Mouse (Mus musculus): ENCODE results near the gene Tldc1. TPM values are rescaled to one million over a fixed set of nuclear protein-coding genes. Genes with fewer than 3 reads are reported as not detected.

Tldc1 gene
- polyA plus RNA-seq, 1 experiment from 2014 or later = 17.8 TPM

- Histone ChIP-seq H3K9me3 (ENCODE audit: control insufficient read depth, low read length) (no peaks in the 10 kb centered on the region), H3K4me3 (ENCODE audit: low read length) (no peak overlapping the region), H3K9ac (ENCODE audit: low read depth, low read length) (no peak overlapping the region), H3K4me2 (ENCODE audit: low read depth, low read length) (no peak overlapping the region), H3K27me3 (replicated peaks; ENCODE audit: control insufficient read depth, insufficient read depth, low read length) (no peaks in the 10 kb centered on the region), H3K27ac (ENCODE audit: low read length) (no peak overlapping the region), H3K36me3 (ENCODE audit: control insufficient read depth, insufficient read depth, low read length) (no peaks in the 10 kb centered on the region), H3K4me1 (ENCODE audit: control insufficient read depth, insufficient read depth, low read length) (peaks cover 6% of the 10 kb centered on the region)
- no peak for ATAC-seq
- 73% methylated on average over 19 of the region's 19 CpGs for WGBS
Observed at GRCm38 (mm10) chr8:119738129-119738907, 39.9 kb downstream of the Tldc1 start.

GRCm38 (mm10) chr8:119737093-119737900, 40.9 kb downstream of the Tldc1 start:
- Histone ChIP-seq H3K4me2 (ENCODE audit: low read depth, low read length) (no peak overlapping the region), H3K4me1 (ENCODE audit: control insufficient read depth, insufficient read depth, low read length) (peaks cover 12% of the 10 kb centered on the region), H3K9me3 (ENCODE audit: control insufficient read depth, low read length) (no peaks in the 10 kb centered on the region), H3K27me3 (replicated peaks; ENCODE audit: control insufficient read depth, insufficient read depth, low read length) (no peaks in the 10 kb centered on the region), H3K4me3 (ENCODE audit: low read length) (no peak overlapping the region), H3K9ac (ENCODE audit: low read depth, low read length) (no peak overlapping the region), H3K27ac (ENCODE audit: low read length) (no peak overlapping the region), H3K36me3 (ENCODE audit: control insufficient read depth, insufficient read depth, low read length) (no peaks in the 10 kb centered on the region)
- 66% methylated on average over 11 of the region's 11 CpGs for WGBS
- ATAC-seq = no peak

DNA sequence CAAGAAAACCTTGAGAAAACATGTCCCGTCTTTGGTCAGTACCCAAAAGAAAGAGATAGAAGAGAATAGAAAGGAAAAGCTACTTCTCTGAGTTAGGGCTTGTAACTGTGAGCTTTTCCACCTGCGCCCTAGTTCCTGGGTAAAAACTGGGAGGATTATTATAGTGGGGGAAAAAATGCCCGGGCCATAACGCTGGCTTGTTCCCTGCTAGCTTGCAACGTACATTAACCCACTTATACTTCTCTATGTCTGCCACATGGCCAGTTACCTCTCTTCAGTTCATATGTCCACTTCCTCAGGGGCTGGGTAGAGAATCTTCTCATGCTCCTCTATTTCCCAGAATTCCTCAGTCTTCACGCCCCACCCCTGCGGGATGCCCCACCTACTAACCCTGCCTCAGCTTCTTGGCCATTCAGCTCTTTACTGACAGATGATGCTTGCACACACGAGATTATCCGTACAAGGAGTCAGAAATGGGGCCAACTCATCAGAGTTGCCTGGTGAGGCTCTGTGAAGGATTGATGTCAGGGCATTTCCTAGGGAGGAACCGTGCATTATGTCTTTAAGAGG, 41.8 kb downstream of the Tldc1 start:
- Histone ChIP-seq H3K9ac (ENCODE audit: low read depth, low read length) (no peak overlapping the region), H3K4me3 (ENCODE audit: low read length) (no peak overlapping the region), H3K9me3 (ENCODE audit: control insufficient read depth, low read length) (no peaks in the 10 kb centered on the region), H3K36me3 (ENCODE audit: control insufficient read depth, insufficient read depth, low read length) (no peaks in the 10 kb centered on the region), H3K27me3 (replicated peaks; ENCODE audit: control insufficient read depth, insufficient read depth, low read length) (no peaks in the 10 kb centered on the region), H3K27ac (ENCODE audit: low read length) (no peak overlapping the region), H3K4me1 (ENCODE audit: control insufficient read depth, insufficient read depth, low read length) (peaks cover 14% of the 10 kb centered on the region), H3K4me2 (ENCODE audit: low read depth, low read length) (no peak overlapping the region)
- 91% methylated on average over 10 of the region's 10 CpGs for WGBS
- ATAC-seq = no peak

DNA sequence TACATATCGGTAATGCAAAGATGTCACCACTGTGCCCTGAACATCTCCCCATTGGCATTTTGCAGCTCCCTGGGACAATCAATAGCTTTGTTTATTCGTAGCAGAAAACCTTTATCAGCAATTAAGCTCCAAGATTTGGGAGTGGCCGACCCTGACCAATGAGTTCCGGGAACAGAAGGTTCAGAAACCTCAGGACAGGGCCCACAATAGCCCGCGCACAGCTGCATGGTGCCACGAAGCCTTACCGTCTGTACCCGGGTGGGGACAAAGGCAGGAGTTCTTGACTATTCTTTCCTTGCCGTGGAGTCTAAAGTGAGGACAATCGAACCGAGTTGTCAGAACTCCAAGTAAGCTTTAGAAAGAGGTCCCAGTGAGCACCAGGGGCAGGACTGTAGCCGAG, 46.1 kb downstream of the Tldc1 start:
- Histone ChIP-seq H3K27ac (ENCODE audit: low read length) (0 out of 2 replicates have a peak overlapping the region, but pooled peaks have one; percentile 11), H3K9ac (ENCODE audit: low read depth, low read length) (0 out of 2 replicates have a peak overlapping the region, but pooled peaks have one; percentile 17), H3K36me3 (ENCODE audit: control insufficient read depth, insufficient read depth, low read length) (no peaks in the 10 kb centered on the region), H3K4me3 (ENCODE audit: low read length) (no peak overlapping the region), H3K9me3 (ENCODE audit: control insufficient read depth, low read length) (no peaks in the 10 kb centered on the region), H3K4me1 (ENCODE audit: control insufficient read depth, insufficient read depth, low read length) (peaks cover 14% of the 10 kb centered on the region), H3K27me3 (replicated peaks; ENCODE audit: control insufficient read depth, insufficient read depth, low read length) (no peaks in the 10 kb centered on the region), H3K4me2 (ENCODE audit: low read depth, low read length) (no peak overlapping the region)
- WGBS = 64% methylated on average over 13 of the region's 13 CpGs
- 0 out of 2 replicates have a peak, but pooled peaks have one; percentile 50 for ATAC-seq

DNA sequence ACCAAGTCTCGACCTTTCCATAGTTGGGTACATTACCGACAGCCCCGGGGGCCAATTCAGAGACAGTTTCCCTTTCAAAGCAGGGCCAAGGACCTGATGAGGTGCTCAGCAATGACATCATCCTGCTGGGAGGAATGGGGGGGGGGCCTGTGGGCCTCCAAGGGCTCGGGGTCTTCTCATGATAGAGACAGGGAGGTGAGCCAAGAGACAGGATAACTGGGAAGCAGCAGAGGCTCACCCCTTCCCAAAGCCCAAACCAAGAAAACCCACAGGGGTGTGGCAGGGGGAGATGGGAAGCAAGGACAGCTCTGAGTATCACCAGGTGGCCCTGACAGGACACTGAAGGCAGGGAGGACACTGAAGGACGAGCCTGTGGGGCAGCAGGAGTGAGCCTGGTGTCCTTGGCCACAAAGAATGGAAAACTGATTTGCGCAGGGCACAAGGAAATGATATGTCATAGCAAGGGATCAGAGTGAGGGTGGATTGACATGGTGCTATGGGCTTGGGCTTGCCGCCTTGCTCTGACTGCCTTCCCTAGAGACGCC, 49.8 kb downstream of the Tldc1 start:
- H3K27ac ChIP-seq (ENCODE audit: low read length) = no peak overlapping the region
- H3K9ac ChIP-seq (ENCODE audit: low read depth, low read length) = no peak overlapping the region
- H3K4me3 ChIP-seq (ENCODE audit: low read length) = no peak overlapping the region
- no peaks in the 10 kb centered on the region for H3K27me3 ChIP-seq (replicated peaks; ENCODE audit: control insufficient read depth, insufficient read depth, low read length)
- H3K4me1 ChIP-seq (ENCODE audit: control insufficient read depth, insufficient read depth, low read length) = peaks cover 9% of the 10 kb centered on the region
- no peak for ATAC-seq
- H3K4me2 ChIP-seq (ENCODE audit: low read depth, low read length) = no peak overlapping the region
- WGBS = 85% methylated on average over 8 of the region's 8 CpGs
- no peaks in the 10 kb centered on the region for H3K36me3 ChIP-seq (ENCODE audit: control insufficient read depth, insufficient read depth, low read length)
- H3K9me3 ChIP-seq (ENCODE audit: control insufficient read depth, low read length) = no peaks in the 10 kb centered on the region

- Histone ChIP-seq H3K4me1 (ENCODE audit: control insufficient read depth, insufficient read depth, low read length) (peaks cover under 1% of the 10 kb centered on the region; the same call in 1 of the 2 replicates), H3K9ac (ENCODE audit: low read depth, low read length) (no peak overlapping the region), H3K4me3 (ENCODE audit: low read length) (no peak overlapping the region), H3K4me2 (ENCODE audit: low read depth, low read length) (no peak overlapping the region), H3K36me3 (ENCODE audit: control insufficient read depth, insufficient read depth, low read length) (no peaks in the 10 kb centered on the region), H3K27me3 (replicated peaks; ENCODE audit: control insufficient read depth, insufficient read depth, low read length) (no peaks in the 10 kb centered on the region), H3K9me3 (ENCODE audit: control insufficient read depth, low read length) (no peaks in the 10 kb centered on the region), H3K27ac (ENCODE audit: low read length) (no peak overlapping the region)
- no peak for ATAC-seq
- 84% methylated on average over 8 of the region's 8 CpGs for WGBS
Observed at GRCm38 (mm10) chr8:119727093-119727492, 51.1 kb downstream of the Tldc1 start.

GRCm38 (mm10) chr8:119724596-119724995, 53.6 kb downstream of the Tldc1 start:
- no peak overlapping the region for H3K9ac ChIP-seq (ENCODE audit: low read depth, low read length)
- no peak for ATAC-seq
- H3K4me3 ChIP-seq (ENCODE audit: low read length) = no peak overlapping the region
- 86% methylated on average over 6 of the region's 6 CpGs for WGBS
- H3K4me1 ChIP-seq (ENCODE audit: control insufficient read depth, insufficient read depth, low read length) = no peaks in the 10 kb centered on the region
- no peak overlapping the region for H3K4me2 ChIP-seq (ENCODE audit: low read depth, low read length)
- no peaks in the 10 kb centered on the region for H3K36me3 ChIP-seq (ENCODE audit: control insufficient read depth, insufficient read depth, low read length)
- H3K27ac ChIP-seq (ENCODE audit: low read length) = no peak overlapping the region
- no peaks in the 10 kb centered on the region for H3K9me3 ChIP-seq (ENCODE audit: control insufficient read depth, low read length)
- H3K27me3 ChIP-seq (replicated peaks; ENCODE audit: control insufficient read depth, insufficient read depth, low read length) = no peaks in the 10 kb centered on the region

GRCm38 (mm10) chr8:119723676-119724075, 54.5 kb downstream of the Tldc1 start:
- H3K4me1 ChIP-seq (ENCODE audit: control insufficient read depth, insufficient read depth, low read length) = no peaks in the 10 kb centered on the region
- H3K27ac ChIP-seq (ENCODE audit: low read length) = no peak overlapping the region
- no peak overlapping the region for H3K4me3 ChIP-seq (ENCODE audit: low read length)
- no peak overlapping the region for H3K9ac ChIP-seq (ENCODE audit: low read depth, low read length)
- H3K27me3 ChIP-seq (replicated peaks; ENCODE audit: control insufficient read depth, insufficient read depth, low read length) = no peaks in the 10 kb centered on the region
- H3K36me3 ChIP-seq (ENCODE audit: control insufficient read depth, insufficient read depth, low read length) = no peaks in the 10 kb centered on the region
- H3K4me2 ChIP-seq (ENCODE audit: low read depth, low read length) = no peak overlapping the region
- H3K9me3 ChIP-seq (ENCODE audit: control insufficient read depth, low read length) = no peaks in the 10 kb centered on the region
- no peak for ATAC-seq
- 56% methylated on average over 4 of the region's 4 CpGs for WGBS

DNA sequence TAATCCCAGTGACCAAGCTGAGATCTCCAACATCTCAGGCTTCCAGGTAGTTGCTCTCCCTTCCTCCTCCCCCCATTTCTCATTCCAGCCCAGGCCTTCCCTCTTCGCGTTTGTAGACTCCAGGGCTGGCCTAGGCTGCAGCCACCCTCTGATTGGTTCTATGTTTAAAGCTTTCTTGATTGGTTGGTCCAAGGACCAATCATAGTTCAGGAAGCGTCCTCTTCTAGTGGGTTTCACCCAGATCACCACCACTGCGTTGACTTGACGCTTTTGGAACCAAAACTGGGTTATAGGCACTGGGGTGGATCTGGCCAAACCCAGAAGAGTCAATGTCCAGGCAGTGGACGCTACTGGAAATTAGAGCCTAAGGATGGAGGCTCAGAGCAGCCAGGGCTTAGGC, 55.9 kb downstream of the Tldc1 start:
- H3K4me3 ChIP-seq (ENCODE audit: low read length) = no peak overlapping the region
- no peak overlapping the region for H3K27ac ChIP-seq (ENCODE audit: low read length)
- H3K4me2 ChIP-seq (ENCODE audit: low read depth, low read length) = no peak overlapping the region
- H3K4me1 ChIP-seq (ENCODE audit: control insufficient read depth, insufficient read depth, low read length) = no peaks in the 10 kb centered on the region
- no peak for ATAC-seq
- H3K9ac ChIP-seq (ENCODE audit: low read depth, low read length) = no peak overlapping the region
- H3K36me3 ChIP-seq (ENCODE audit: control insufficient read depth, insufficient read depth, low read length) = no peaks in the 10 kb centered on the region
- no peaks in the 10 kb centered on the region for H3K9me3 ChIP-seq (ENCODE audit: control insufficient read depth, low read length)
- WGBS = 69% methylated on average over 6 of the region's 6 CpGs
- H3K27me3 ChIP-seq (replicated peaks; ENCODE audit: control insufficient read depth, insufficient read depth, low read length) = no peaks in the 10 kb centered on the region
